15 mouse cellular contexts compared by ENCODE assay signal in the genomic region with DNA sequence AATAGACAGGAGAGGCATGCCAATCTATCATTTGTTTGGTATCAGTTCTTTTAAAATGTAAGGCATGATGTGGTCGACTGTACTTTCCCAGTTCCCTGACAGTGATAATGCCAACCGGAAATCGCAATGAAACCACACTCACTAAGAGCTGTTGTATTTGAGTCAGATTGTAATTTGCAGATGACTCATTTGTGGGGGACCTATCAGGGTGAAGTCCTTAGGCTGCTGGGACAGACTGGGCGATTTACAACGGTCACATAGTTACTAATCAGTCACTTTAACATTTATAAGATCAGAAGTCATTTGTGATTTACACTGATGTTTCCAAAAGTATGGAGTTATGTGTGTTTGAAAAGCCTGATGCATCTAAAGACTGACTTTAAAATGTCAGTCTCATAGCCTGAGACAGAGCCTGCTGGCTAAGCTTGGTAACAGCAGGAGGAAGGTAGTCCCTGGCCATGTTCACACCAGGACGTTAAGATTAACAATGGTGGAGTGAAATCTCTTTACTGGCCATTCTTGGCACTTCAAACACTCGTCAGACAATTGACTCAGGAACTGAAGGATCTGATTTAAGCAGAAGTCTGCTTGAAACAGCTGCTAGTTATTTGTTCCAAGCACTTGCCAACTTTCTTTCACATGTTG.
DNase-seq lines count a peak whose midpoint lies in the region; ATAC-seq and TF ChIP-seq lines count a peak whose summit lies in the region.
"Had no signal": no experiment of that assay in that cellular context is flagged by ENCODE, and none has a peak within 500 bp of the region (broad histone marks: within the 10 kb centered on the region; RNA-seq: fewer than 3 reads in every experiment).

No protein-coding gene starts in this region.

- no peak for DNase-seq in hindbrain, postnatal 0 days (ENCODE audit: low spot score)
- no peak for DNase-seq in hindbrain, embryonic 14.5 days (ENCODE audit: low spot score)
- DNase-seq in 416B (ENCODE audit: low read depth) (peak; percentile 89), NIH3T3 (ENCODE audit: low read depth) (peak; percentile 50)
- no peak for DNase-seq in right cerebral cortex, postnatal 4 days
- DNase-seq in right cerebral cortex, adult 2 months (ENCODE audit: low spot score in 2 of 2): no peak
- DNase-seq in thymus, postnatal 10 days (ENCODE audit: low spot score in 2 of 2): no peak
- DNase-seq: adrenal gland, postnatal 10 days; cerebellum, adult 18-20 months; lung, postnatal 4 days; thymus, adult 18-20 months had no signal

- TF ChIP-seq CTCF in hindbrain, postnatal 0 days (IDR thresholded peaks at IDR 0.05; ENCODE audit: low read depth): 0 out of 2 replicates have a peak, but pooled peaks have one; percentile 4

- no peak overlapping the region for H3K9ac ChIP-seq in hindbrain, postnatal 0 days (replicated peaks; ENCODE audit: low read length)
- H3K9ac ChIP-seq in hindbrain, embryonic 14.5 days: no peak overlapping the region
- no peak overlapping the region for H3K9ac ChIP-seq in intestine, embryonic 15.5 days
- H3K9ac ChIP-seq: limb, embryonic 15.5 days had no signal

- ATAC-seq in hindbrain, postnatal 0 days: no peak
- no peak for ATAC-seq in hindbrain, embryonic 14.5 days (ENCODE audit: low FRiP score)
- ATAC-seq in intestine, embryonic 15.5 days: peak; percentile 77
- ATAC-seq: hindbrain, embryonic 16.5 days had no signal

- H3K27me3 ChIP-seq in hindbrain, postnatal 0 days (ENCODE audit: insufficient read depth, low read length): no peaks in the 10 kb centered on the region
- no peaks in the 10 kb centered on the region for H3K27me3 ChIP-seq in hindbrain, embryonic 14.5 days (ENCODE audit: control insufficient read depth, insufficient read depth, low read length)
- no peaks in the 10 kb centered on the region for H3K27me3 ChIP-seq in intestine, embryonic 15.5 days (replicated peaks)
- H3K27me3 ChIP-seq: limb, embryonic 15.5 days had no signal

- no peaks in the 10 kb centered on the region for H3K9me3 ChIP-seq in hindbrain, postnatal 0 days (ENCODE audit: low read length)
- no peaks in the 10 kb centered on the region for H3K9me3 ChIP-seq in hindbrain, embryonic 14.5 days (ENCODE audit: control insufficient read depth, low read length)
- H3K9me3 ChIP-seq in intestine, embryonic 15.5 days: no peaks in the 10 kb centered on the region
- H3K9me3 ChIP-seq: limb, embryonic 15.5 days had no signal

- H3K4me1 ChIP-seq in hindbrain, postnatal 0 days (ENCODE audit: insufficient read depth, low read length): no peaks in the 10 kb centered on the region
- H3K4me1 ChIP-seq in hindbrain, embryonic 14.5 days (replicated peaks; ENCODE audit: control insufficient read depth, insufficient read depth, low read length): no peaks in the 10 kb centered on the region
- H3K4me1 ChIP-seq in intestine, embryonic 15.5 days (replicated peaks): 0 out of 2 replicates have a peak, but pooled peaks cover 3% of the 10 kb centered on the region

- no peak overlapping the region for H3K4me3 ChIP-seq in hindbrain, postnatal 0 days (ENCODE audit: low read length)
- no peak overlapping the region for H3K4me3 ChIP-seq in hindbrain, embryonic 14.5 days (replicated peaks; ENCODE audit: low read length)
- H3K4me3 ChIP-seq in intestine, embryonic 15.5 days (replicated peaks): no peak overlapping the region
- H3K4me3 ChIP-seq: erythroblast, embryonic 14.5 days; limb, embryonic 15.5 days had no signal

- no peaks in the 10 kb centered on the region for H3K36me3 ChIP-seq in hindbrain, postnatal 0 days (ENCODE audit: insufficient read depth, low read length)
- H3K36me3 ChIP-seq in hindbrain, embryonic 14.5 days (replicated peaks; ENCODE audit: control insufficient read depth, insufficient read depth): no peaks in the 10 kb centered on the region
- no peaks in the 10 kb centered on the region for H3K36me3 ChIP-seq in intestine, embryonic 15.5 days
- H3K36me3 ChIP-seq: limb, embryonic 15.5 days had no signal

- H3K4me2 ChIP-seq in hindbrain, postnatal 0 days (ENCODE audit: low read depth, low read length): no peak overlapping the region
- no peak overlapping the region for H3K4me2 ChIP-seq in hindbrain, embryonic 14.5 days (replicated peaks)
- H3K4me2 ChIP-seq in intestine, embryonic 15.5 days (replicated peaks): no peak overlapping the region
- H3K4me2 ChIP-seq: limb, embryonic 15.5 days had no signal

- no peak overlapping the region for H3K27ac ChIP-seq in hindbrain, postnatal 0 days
- H3K27ac ChIP-seq in hindbrain, embryonic 14.5 days: no peak overlapping the region
- no peak overlapping the region; the same call in 1 of the 2 replicates for H3K27ac ChIP-seq in intestine, embryonic 15.5 days
- H3K27ac ChIP-seq: limb, embryonic 15.5 days had no signal

- WGBS in hindbrain, postnatal 0 days: 44% methylated on average over 7 of the region's 7 CpGs
- 47% methylated on average over 7 of the region's 7 CpGs for WGBS in hindbrain, embryonic 14.5 days
- WGBS in intestine, embryonic 15.5 days: 31% methylated on average over 7 of the region's 7 CpGs

Comparison
In these comparisons a context has a peak if more than half of its experiments do, and no peak if none do; other contexts are left out.
1. DNase-seq: peak in 416B (single experiment) and NIH3T3 (single experiment); none in hindbrain, postnatal 0 days (single experiment), hindbrain, embryonic 14.5 days (single experiment), right cerebral cortex, postnatal 4 days (single experiment), right cerebral cortex, adult 2 months (0 of 2) and thymus, postnatal 10 days (0 of 2).